ENCODE assay signal across 15 mouse cellular contexts in genomic region chr1:132327477-132327876, GRCm38 (mm10). TPM values are rescaled to one million over a fixed set of nuclear protein-coding genes. Genes with fewer than 3 reads are reported as not detected.
DNase-seq lines count a peak whose midpoint lies in the region; ATAC-seq and TF ChIP-seq lines count a peak whose summit lies in the region.
"Had no signal": no experiment of that assay in that cellular context is flagged by ENCODE, and none has a peak within 500 bp of the region (broad histone marks: within the 10 kb centered on the region; RNA-seq: fewer than 3 reads in every experiment).

No protein-coding gene starts in this region.

- peak overlapping the region; percentile 18; the same call in 1 of the 2 replicates for H3K4me2 ChIP-seq in heart, embryonic 12.5 days
- no peak overlapping the region for H3K4me2 ChIP-seq in liver, postnatal 0 days (ENCODE audit: low read depth, low read length)
- no peak overlapping the region for H3K4me2 ChIP-seq in forebrain, embryonic 15.5 days (replicated peaks)
- no peak overlapping the region for H3K4me2 ChIP-seq in midbrain, embryonic 16.5 days (ENCODE audit: low read length)
- H3K4me2 ChIP-seq: embryonic facial prominence, embryonic 12.5 days; liver, embryonic 12.5 days had no signal

- WGBS in heart, embryonic 12.5 days, result 50% methylated on average over 17 of the region's 17 CpGs
- 86% methylated on average over 17 of the region's 17 CpGs for WGBS in liver, postnatal 0 days (ENCODE audit: insufficient replicate concordance)
- WGBS in forebrain, embryonic 15.5 days, result 73% methylated on average over 17 of the region's 17 CpGs
- 74% methylated on average over 17 of the region's 17 CpGs for WGBS in midbrain, embryonic 16.5 days

- no peaks in the 10 kb centered on the region for H3K27me3 ChIP-seq in heart, embryonic 12.5 days (replicated peaks)
- H3K27me3 ChIP-seq in liver, postnatal 0 days (ENCODE audit: insufficient read depth, low read length), result no peaks in the 10 kb centered on the region
- no peaks in the 10 kb centered on the region for H3K27me3 ChIP-seq in forebrain, embryonic 15.5 days
- H3K27me3 ChIP-seq in midbrain, embryonic 16.5 days (ENCODE audit: control insufficient read depth, insufficient read depth, low read depth, low read length), result no peaks in the 10 kb centered on the region
- H3K27me3 ChIP-seq: embryonic facial prominence, embryonic 12.5 days; liver, embryonic 12.5 days had no signal

- no peak overlapping the region for H3K4me3 ChIP-seq in heart, embryonic 12.5 days
- H3K4me3 ChIP-seq in liver, postnatal 0 days (ENCODE audit: low read depth, low read length), result no peak overlapping the region
- H3K4me3 ChIP-seq in forebrain, embryonic 15.5 days, result no peak overlapping the region
- H3K4me3 ChIP-seq in midbrain, embryonic 16.5 days (ENCODE audit: low read depth, low read length), result no peak overlapping the region
- H3K4me3 ChIP-seq: embryonic facial prominence, embryonic 12.5 days; liver, embryonic 12.5 days had no signal

- peaks cover 25% of the 10 kb centered on the region for H3K4me1 ChIP-seq in heart, embryonic 12.5 days (replicated peaks)
- peaks cover 28% of the 10 kb centered on the region for H3K4me1 ChIP-seq in liver, postnatal 0 days (ENCODE audit: insufficient read depth)
- peaks cover 55% of the 10 kb centered on the region for H3K4me1 ChIP-seq in forebrain, embryonic 15.5 days
- H3K4me1 ChIP-seq in midbrain, embryonic 16.5 days (ENCODE audit: control insufficient read depth, insufficient read depth, low read length), result peaks cover 26% of the 10 kb centered on the region

- ATAC-seq in heart, embryonic 12.5 days (ENCODE audit: insufficient number of reproducible peaks, low FRiP score), result no peak
- no peak for ATAC-seq in liver, postnatal 0 days
- no peak for ATAC-seq in forebrain, embryonic 15.5 days (replicated peaks)
- no peak for ATAC-seq in midbrain, embryonic 16.5 days
- ATAC-seq: liver, embryonic 12.5 days had no signal

- no peak for DNase-seq in heart, postnatal 25 days (ENCODE audit: low spot score)
- DNase-seq in liver, postnatal 0 days, result no peak
- no peak for DNase-seq in liver
- no peak for DNase-seq in gastrocnemius, postnatal 10 days
- no peak for DNase-seq in ovary, postnatal 14 days (ENCODE audit: low spot score)
- DNase-seq: adrenal gland, adult 8-10 months; B cell, adult 2 months; cerebellum, adult 9-11 months; gastrocnemius, postnatal 14 days; lung, postnatal 14 days had no signal

- H3K36me3 ChIP-seq in heart, embryonic 12.5 days, result peaks cover 14% of the 10 kb centered on the region; the same call in 1 of the 2 replicates
- H3K36me3 ChIP-seq in liver, postnatal 0 days (replicated peaks; ENCODE audit: insufficient read depth, low read length), result peaks cover 47% of the 10 kb centered on the region
- H3K36me3 ChIP-seq in forebrain, embryonic 15.5 days, result peaks cover 11% of the 10 kb centered on the region; the same call in 1 of the 2 replicates
- H3K36me3 ChIP-seq in midbrain, embryonic 16.5 days (ENCODE audit: control insufficient read depth, insufficient read depth, low read length), result peaks cover 8% of the 10 kb centered on the region; the same call in 1 of the 2 replicates
- H3K36me3 ChIP-seq: embryonic facial prominence, embryonic 12.5 days had no signal

- H3K27ac ChIP-seq in heart, embryonic 12.5 days (ENCODE audit: poor library complexity, severe bottlenecking), result no peak overlapping the region
- H3K27ac ChIP-seq in liver, postnatal 0 days (ENCODE audit: low read depth), result peak overlapping the region; percentile 31; the same call in 1 of the 2 replicates
- peak overlapping the region; percentile 68 for H3K27ac ChIP-seq in forebrain, embryonic 15.5 days (replicated peaks)
- H3K27ac ChIP-seq in midbrain, embryonic 16.5 days (ENCODE audit: low read length), result 0 out of 2 replicates have a peak overlapping the region, but pooled peaks have one; percentile 63
- H3K27ac ChIP-seq: liver, embryonic 12.5 days had no signal

- intact Hi-C loops in heart, postnatal 25 days (cut with DNase I), result no loop called here

- H3K9me3 ChIP-seq in heart, embryonic 12.5 days (replicated peaks), result no peaks in the 10 kb centered on the region
- no peaks in the 10 kb centered on the region for H3K9me3 ChIP-seq in liver, postnatal 0 days (ENCODE audit: low read length)
- no peaks in the 10 kb centered on the region for H3K9me3 ChIP-seq in forebrain, embryonic 15.5 days
- no peaks in the 10 kb centered on the region for H3K9me3 ChIP-seq in midbrain, embryonic 16.5 days (replicated peaks; ENCODE audit: control insufficient read depth, low read length, poor library complexity, severe bottlenecking)
- H3K9me3 ChIP-seq: embryonic facial prominence, embryonic 12.5 days; liver, embryonic 12.5 days had no signal

- TF ChIP-seq EP300 in liver, postnatal 0 days (IDR thresholded peaks at IDR 0.05; ENCODE audit: low read depth), result no peak

- no peak for TF ChIP-seq CTCF in liver, postnatal 0 days (IDR thresholded peaks at IDR 0.05; ENCODE audit: low read depth)

- no peak overlapping the region for H3K9ac ChIP-seq in heart, embryonic 12.5 days
- no peak overlapping the region for H3K9ac ChIP-seq in liver, postnatal 0 days (replicated peaks)
- no peak overlapping the region for H3K9ac ChIP-seq in forebrain, embryonic 15.5 days (replicated peaks)
- H3K9ac ChIP-seq in midbrain, embryonic 16.5 days (ENCODE audit: low read depth, low read length), result no peak overlapping the region
- H3K9ac ChIP-seq: embryonic facial prominence, embryonic 12.5 days; liver, embryonic 12.5 days had no signal

RNA-seq across cellular contexts. Expression of gene Nuak2, which starts 11.6 kb away (rescaled TPM):
- 2.6 and 3.1 TPM in 2 replicates for polyA plus RNA-seq in heart, embryonic 12.5 days (2016; fragmentation: Nextera tagmentation; extraction: Ambion mirVana)
- total RNA-seq in heart, postnatal 25 days (2021), result 1 to 10 TPM; 4.1 to 4.3 TPM
- polyA plus RNA-seq in liver, postnatal 0 days (2015; fragmentation: Nextera tagmentation; extraction: Ambion mirVana), result 6.0 and 6.8 TPM in 2 replicates
- 15.9 and 16.5 TPM in 2 replicates for polyA plus RNA-seq in forebrain, embryonic 15.5 days (2015; fragmentation: Nextera tagmentation; extraction: Ambion mirVana)
- polyA plus RNA-seq in midbrain, embryonic 16.5 days (2015; fragmentation: Nextera tagmentation; extraction: Ambion mirVana), result 19.8 and 22.0 TPM in 2 replicates
- total RNA-seq in gastrocnemius, postnatal 10 days (2021), result 1 to 10 TPM; 2.0 to 2.2 TPM

RNA-seq across cellular contexts. Expression of gene Klhdc8a, which starts 29.1 kb away (rescaled TPM):
- polyA plus RNA-seq in heart, embryonic 12.5 days (2016; fragmentation: Nextera tagmentation; extraction: Ambion mirVana), result 0.55 and 0.81 TPM in 2 replicates
- total RNA-seq in heart, postnatal 25 days (2021), result 10 to 100 TPM; 22.3 to 28.8 TPM
- 0.32 and 0.40 TPM in 2 replicates for polyA plus RNA-seq in liver, postnatal 0 days (2015; fragmentation: Nextera tagmentation; extraction: Ambion mirVana)
- 2.4 and 3.1 TPM in 2 replicates for polyA plus RNA-seq in forebrain, embryonic 15.5 days (2015; fragmentation: Nextera tagmentation; extraction: Ambion mirVana)
- 8.3 and 10.8 TPM in 2 replicates for polyA plus RNA-seq in midbrain, embryonic 16.5 days (2015; fragmentation: Nextera tagmentation; extraction: Ambion mirVana)
- total RNA-seq in gastrocnemius, postnatal 10 days (2021), result under 1 TPM; 0.45 to 0.52 TPM
